Mouse (Mus musculus) cerebellum, adult 9-10 months (tissue): ENCODE data around the gene Neurl3.

ENCODE experiments used
- DNase-seq: peaks from one replicate; pipeline ENCODE4 v3.0.0; 2022

Neurl3 gene

DNA sequence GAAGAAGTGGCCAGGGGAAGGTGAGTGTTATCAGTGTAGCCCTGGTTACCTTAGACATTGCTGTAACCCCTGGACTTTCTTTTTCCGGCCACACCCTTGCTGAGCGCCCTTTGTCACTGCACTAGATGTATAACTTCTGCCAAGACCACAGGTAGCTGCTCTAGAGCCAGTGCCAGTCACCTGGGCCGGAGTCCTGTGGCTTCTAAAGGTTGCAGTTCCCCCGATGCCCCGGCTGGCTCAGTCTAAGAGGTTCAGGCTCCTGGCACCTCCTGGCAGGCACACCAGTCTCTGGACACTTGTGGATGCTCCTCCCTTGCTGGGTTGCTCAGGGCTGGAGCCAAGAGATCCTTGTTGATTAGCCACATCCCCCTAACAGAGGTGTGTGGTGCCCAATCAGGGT lies at the start of gene Neurl3:
Gene Neurl3, minus strand, starts transcription at position 225 of the 400 bp plus-strand sequence.
- DNase-seq, result no peak

DNA sequence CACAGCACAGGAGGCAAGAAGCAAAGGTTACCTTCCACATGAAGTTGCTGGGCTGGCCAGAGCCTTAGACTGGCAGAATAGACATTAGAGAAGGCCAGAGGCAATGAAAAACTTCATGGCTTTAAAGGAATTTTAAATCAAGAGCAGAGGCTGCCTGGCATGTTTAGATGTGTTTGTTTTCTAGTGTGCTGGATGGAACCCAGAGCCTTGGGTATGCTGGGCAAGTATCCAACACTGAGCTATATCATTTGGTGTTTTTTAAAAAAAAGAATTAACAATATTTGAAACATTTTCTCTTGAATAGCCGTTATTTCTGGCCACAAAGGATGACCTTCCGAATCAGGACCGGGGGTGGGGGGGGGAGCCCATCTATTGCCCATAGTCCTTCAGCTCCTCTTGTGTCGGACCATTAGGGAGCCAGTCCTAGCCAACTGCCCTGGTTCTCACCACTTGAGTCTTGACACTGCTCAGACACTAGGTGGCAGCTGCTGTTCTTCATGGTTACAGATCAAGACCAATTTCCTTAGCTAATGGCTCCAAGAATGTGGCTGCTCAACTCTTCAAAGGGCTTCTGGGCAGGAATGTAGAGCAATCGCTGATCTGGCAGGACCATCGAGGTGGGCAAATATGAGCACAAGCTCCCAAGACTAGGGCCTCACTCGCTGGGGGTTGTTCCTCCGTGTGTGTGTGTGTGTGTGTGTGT lies 49.4 kb upstream of the Neurl3 start:
- peak; percentile 70 for DNase-seq

DNA sequence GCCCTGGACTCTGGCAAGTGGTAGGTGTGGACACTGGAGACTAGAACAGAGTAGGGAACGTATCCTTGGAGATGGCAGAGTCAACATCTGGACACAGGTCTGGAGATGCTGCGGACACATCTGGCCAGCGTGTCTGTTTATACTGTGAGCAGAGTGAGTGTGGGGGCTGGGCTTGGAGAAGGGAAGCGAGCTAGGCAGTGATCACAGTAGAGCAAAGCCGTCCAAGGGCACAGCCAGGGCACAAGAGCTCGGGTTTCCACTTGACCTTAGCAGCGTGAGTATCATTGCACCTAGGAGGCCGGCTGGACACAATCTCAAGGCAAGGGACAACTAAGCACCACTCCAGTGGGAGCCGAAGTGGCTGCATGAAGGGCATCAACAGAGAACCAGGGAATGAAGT lies 48.6 kb upstream of the Neurl3 start:
- no peak for DNase-seq

DNA sequence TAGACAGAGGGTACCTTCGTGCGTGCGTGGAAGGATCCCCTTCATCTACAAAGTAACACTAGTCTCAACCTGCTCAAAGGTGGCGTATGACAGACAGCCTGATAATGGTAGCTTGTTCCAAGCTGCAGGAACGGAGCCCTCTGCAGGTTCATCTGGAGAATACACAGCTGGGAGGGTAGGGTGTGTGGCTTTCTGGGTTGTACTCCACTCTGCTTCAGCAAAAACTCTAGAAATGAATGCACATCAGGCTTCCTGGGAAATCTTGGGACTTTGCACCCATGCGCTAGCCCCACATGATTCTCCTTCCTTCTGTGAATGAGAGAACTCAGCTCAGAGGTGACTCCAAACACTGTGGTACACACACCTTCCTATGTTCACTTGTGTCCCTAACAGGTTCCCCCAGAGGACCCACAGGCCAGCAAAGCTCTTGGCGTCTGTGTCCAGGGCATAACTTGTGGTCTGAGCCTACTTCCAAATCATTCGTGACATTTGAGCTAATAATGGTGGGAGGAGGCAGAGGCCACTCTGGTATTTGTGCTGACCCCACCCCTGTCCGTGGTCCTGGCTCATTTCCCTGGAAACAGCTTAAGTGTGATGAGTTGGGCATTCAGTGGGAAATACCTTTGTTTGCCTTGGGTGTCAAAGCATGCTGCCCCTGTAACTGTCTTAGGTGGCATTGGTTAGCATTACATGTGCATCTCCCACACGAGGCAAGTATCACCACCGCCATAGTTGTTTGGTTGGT lies 47.5 kb upstream of the Neurl3 start:
- DNase-seq, result no peak

DNA sequence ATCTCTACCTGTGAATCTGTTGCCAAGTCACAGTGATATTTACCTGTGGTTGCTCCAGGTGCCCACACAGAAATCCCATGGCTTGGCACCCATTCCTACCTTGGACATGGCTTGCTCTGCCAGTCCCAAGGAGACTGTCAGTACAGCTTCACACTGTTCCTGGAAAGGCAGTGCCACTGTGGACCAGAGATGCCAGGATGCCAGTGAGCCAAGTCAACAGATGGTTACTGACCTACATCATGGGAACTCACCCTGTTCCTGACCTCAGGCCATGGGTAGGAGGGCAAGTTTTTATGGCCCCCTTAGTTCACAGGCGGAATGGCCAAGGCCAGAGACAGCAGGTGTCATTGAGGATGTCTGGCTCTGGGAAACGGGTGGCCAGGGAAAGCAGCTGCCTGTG lies 46.7 kb upstream of the Neurl3 start:
- DNase-seq, result peak; percentile 66

DNA sequence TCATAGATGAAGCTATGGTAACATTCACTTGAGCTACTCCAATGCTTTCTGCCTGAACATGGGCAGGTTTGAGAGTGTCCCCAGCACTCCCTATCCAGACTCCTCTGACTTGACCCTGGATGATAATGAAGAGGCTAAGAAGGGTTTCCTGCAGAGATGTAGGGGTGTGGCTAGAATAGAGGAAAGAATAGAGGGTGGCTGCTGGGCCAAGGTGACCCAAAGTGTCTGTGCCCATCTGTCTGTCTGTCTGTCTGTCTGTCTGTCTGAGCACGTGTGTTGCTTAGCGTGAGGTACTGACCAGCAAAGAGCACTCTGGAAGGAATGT lies 41.3 kb upstream of the Neurl3 start:
- DNase-seq, result no peak

DNA sequence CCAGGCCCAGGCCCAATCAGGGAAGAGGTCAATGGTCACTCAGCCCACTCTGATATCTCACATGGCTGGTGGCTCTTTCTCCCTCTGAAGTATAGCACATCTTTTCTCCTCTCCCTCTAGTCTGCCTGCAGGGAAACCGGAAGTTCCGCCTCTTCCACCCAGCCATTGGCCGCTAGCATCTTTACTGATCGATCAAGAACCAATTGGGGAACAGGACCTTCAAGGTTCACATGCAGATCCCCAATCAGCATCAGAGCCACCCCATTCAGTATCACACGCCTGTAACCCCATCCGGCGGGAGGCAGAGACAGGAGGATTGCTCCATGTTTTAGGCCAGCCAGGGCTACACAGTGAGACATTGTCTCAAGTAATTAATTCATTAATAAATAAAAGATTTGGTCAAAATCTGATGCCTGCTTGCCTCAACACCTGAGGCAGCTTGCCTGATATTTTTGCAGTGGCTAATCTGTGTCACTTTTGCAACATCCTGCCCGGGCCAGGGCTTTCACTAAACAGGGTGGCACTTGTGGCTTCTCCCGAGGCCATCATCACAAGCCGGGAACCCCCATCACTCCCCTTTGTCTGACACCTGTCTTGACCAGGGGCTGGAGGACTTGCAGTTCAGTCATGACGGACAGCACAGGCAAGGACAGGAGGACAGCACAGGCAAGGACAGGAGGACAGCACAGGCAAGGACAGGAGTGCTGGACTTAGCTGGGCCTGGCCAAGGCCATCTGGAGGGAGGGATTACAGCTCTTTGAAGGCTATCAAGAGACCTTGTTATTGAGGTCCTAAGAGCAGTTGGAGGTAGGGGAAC lies 40.7 kb upstream of the Neurl3 start:
- no peak for DNase-seq

DNA sequence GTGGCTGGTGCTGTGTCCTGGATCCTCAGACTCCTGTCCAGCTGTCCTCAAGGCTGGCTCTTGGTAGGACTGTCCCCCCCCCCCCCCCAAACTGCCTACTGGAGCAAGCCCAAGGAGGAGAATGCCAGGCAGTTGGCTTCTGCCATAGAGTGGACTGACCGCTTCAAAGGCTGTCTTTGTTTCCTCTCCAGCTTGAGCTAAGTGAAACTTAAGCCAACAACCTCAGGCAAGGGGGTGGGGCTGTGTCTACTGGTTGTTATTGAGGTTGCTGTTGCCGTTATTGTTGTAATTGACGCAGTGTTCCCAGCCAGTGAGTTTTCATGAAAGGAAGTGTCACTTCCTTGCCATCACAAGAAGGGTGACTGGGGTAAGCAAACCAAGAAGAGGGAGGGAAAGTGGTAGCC lies 35.0 kb upstream of the Neurl3 start:
- peak; percentile 59 for DNase-seq

DNA sequence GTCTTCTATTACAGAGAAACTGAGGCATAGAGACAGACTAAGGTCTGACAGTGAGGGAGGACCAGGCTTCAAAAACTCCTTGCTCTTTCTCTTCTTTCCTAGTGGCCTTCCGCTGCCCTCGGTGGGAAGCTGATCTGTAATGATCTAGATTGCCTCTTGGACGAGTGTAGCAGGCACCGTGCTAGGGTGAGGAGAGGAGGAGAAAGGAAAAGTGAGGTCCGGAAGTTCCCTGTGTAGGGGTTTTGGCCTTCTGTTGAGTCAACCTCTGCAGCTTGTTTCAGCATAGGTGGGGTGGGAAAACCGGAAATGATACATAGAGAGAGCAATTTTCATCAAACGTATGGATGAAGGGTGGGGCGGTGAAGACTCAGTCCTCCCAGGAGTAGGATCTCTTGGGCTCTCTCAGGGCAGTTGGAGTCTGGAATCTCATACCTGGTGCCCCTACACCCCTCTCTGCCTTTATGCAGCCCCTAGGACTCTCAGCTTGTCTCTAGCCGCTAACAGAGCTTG lies 34.5 kb upstream of the Neurl3 start:
- peak; percentile 26 for DNase-seq

DNA sequence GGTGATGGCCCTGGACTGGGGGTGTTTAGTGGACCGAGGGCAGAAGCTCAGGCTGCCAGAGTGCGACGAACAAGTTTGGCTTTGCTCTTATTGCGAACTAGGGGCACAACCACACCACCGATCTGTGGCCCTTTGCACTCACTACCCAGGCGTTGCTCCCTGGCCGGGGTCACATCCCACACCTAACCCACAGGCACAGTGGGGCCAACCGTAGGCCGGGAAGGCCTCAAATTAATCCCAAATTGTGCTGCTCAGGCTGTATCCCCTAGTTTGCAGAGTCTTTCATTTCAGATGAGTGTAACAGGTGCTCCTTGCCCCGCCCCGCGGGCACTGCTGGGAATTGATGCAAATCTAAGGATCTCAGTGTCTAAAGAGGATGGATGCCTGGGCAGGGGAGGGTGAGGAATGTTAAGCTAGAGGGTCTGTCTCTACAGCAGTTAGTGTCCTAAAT lies 34.0 kb upstream of the Neurl3 start:
- DNase-seq, result peak; percentile 62

DNA sequence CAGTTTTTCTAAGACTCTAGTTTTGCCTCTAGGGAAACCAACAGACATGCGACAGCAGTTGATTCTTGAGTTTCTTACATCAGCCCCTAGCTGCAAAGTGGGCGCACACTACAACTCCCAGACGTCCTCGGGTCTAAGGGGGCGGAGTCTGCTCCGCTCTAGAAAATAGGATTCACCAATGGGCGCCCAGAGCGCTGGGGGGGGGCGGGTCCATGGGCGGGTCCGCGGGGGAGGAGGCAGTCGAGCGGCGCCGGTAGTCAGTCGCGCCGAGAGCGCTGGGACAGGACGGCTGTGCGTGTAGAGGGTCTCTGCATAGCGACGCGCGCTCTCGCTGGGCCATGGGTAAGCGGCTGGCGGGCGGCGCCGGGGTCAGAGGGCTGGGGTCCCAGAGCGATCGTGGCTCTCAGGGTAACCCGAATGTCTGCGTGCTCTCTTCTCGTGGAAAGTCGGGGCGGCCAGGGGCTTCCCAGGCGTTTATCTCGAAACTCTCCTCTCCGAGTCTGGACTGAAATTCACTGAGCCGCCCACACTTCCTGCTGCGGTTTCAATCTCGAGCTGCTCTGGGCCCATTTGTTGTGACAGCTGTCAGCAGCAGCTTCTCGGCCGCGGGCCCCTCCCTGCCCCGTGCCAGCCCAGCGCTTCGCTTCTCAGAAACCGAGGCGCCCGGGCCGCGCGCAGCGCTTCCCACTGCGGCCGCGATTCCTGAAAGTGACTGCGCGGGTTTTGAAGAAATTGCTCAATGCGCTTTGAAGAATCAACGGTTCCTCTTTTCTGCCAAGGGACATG lies 33.2 kb upstream of the Neurl3 start, which contains the start of gene Arid5a:
Gene Arid5a, plus strand, starts transcription at position 239 of the 786 bp plus-strand sequence.
- peak; percentile 88 for DNase-seq

DNA sequence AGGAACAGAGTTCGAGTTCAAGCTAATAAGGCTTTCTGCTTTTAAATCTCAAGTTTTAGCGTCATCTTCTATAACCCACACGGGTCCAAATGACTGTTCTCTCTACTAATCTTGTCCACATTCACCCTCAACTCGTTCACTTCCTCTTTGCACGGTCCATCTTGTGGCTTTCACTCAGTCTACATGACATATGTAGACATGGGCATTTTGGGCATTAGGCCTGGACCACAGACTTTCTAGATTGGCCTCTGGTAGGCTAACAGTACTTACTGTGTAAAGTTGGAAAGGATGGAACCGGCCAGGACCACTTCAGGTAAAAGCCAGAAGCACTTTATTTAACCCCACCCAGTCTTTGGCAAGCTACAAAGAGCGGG lies 32.6 kb upstream of the Neurl3 start:
- no peak for DNase-seq

DNA sequence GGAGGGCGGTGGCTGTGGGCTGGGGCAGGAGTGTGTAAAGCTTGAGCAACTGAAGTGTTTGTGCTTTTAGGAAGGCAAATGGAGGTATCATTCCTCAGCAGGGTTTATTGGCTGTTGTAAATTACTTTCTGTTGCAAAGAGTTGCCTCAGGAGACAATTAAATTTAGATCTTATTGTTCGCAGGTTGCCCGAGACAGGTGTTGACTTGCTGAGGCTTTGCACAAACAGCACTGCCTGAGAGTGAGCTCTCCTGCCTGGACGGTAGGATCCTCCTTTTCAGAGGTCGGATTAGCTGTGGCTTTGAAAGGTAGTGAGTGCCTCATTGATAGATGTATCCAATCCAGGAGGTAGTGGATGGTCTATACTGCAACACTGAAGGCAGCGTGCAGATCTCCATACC lies 31.6 kb upstream of the Neurl3 start:
- DNase-seq, result peak; percentile 39

DNA sequence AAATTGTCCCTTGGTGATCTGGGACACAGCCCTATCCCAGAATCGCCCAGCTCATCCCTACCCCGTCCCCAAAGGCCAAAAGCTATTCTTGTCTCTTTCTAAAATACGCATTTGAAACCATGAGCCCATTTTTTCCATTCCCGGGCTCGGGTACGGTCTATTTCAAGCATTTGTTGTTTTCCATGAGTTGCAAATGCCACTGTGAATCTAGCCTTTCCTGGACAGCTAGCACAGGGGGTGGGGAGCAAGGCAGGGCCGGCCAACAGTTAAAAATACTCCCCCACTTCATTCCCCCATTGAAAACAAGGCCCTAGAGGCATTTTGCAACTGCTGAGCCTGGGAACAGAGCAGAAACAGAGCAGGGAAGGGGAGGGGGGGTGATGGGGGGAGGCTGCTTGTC lies 30.3 kb upstream of the Neurl3 start:
- peak; percentile 20 for DNase-seq

DNA sequence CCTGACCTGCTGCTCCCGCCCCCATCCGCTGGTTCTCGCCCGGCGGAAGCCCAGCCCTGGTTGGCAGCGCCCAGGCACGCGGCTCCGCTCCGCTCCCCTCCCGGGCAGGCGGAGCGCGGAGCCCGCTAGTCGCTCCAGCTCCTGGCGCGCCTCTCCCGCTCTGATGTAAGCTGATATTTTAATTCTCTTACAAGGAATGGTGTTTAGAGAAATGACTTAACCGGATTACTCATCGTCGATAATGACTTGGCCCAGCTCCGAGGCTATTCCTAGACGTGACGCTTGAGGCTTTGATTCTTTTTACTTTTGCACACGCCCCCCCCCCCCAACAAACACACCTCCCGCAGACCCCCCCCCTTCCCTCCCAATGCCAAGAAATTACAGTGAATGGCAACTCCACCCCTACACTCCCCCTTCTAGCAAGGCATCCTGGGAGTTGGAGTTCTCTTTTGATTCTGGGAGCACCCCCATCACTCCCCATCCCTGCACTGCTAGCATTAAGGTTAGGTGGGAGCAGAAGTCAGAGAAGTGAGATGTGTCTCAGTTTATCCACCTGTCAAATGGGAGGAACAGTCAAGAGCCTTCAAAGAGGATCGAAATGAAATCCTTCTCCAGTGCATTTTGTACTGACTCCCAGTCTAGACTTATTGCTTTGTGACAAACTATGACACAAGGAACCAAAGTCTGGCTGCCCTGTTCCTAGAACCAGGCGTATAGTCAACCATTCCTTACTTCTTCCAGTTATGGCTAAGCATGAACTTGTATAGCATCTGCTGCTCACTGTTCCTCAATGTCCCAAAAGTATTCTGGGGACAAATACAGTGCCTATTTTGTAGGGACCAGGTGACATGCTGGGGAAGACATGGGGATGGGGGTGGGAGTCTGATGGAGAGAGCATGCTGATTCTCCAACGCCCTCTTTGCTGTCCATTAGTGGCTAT lies 29.2 kb upstream of the Neurl3 start:
- DNase-seq, result peak; percentile 77

DNA sequence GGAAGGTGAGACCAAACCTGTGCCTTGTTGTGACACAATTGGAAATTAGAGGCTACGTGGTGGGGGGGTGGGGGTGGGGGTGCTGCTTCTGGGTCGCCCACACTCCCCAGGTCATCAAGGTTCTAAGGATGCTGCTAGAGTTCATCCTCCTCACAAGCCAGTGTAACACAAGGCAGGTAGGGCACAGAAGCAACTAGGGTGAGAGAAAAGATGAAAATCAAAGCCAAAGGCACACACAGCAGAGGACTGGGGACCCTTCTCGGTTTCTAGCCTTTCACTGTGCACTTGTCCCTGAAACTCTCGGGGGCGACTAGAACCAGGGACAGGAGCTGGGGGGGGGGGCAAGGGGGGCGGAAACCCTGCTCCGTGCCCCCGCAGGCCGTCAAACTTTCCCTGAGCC lies 28.5 kb upstream of the Neurl3 start:
- no peak for DNase-seq

DNA sequence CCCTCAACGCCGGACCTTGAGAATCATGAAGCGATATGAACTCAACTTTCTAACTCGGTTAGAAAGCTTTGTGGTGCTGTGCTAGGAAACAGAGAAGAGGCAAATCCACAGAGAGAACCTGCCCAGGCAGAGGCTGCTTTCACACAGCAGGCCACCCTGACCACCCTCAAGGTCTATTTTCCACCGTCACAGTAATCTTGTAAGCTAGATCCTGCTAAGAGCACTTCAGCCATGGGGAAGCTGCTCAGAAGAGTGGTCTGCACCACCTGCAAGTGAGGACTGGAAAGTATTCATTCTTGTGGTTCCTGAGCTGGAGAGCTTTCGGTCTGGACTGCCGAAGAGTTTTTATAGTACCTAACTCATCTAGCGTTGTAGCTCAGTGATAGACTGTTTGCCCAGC lies 27.8 kb upstream of the Neurl3 start:
- no peak for DNase-seq

DNA sequence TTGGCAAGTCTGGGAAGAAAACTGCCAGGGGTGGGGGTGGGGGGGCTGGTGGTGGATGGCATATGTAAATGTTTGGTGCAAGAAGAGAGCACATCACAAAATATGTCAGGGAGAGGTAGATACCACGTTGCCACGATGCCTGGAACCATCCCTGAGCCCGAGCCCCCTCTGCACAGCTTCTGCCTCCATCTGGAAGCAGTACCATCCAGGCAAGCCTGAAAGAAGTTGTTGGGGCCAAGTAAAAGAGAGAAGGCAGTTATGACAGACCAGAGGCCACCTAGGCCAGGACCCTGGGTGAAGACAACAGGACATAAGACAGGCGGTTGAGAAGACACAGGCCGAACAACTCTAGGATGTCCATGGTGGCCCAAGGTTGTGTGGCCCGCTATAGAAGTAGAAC lies 26.0 kb upstream of the Neurl3 start:
- DNase-seq, result peak; percentile 15

DNA sequence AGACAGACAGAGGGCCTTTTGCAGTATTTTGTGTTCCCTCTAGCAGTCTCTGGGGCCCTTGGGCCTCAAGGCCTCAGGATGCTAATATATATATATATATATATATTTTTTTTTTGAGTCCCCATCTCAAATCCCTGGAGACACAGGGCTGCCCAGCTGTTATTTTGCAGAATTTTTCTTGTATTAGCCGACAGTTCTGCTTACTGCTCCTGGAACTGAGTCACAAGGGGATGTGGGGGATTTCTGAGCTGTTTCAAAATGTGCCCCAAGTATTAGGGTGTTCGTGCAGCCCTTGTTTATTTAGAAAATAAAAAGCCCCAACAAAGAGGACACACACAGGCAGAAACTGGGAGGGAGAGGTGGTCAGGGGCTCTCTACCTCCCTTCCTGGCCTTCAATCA lies 25.2 kb upstream of the Neurl3 start:
- no peak for DNase-seq

DNA sequence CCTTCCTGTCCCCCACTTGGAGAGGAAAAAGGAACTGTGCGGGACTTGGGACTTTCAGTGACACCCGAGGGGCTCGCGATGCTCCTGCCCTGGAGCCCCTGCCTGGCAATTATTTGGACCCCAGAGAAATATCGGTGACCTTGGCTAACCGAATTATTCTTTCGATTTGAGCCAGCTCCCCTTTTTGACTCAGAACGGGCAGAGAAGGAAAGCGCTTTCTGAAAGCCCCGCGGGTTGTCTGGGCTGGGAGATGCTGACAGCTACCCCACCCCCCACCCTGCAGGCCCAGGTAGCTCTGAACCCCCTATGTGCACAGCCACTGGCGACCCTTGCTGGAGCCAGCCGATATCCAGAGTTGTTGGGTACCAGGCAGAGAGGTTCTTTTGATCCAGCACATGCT lies 24.6 kb upstream of the Neurl3 start:
- DNase-seq, result no peak

DNA sequence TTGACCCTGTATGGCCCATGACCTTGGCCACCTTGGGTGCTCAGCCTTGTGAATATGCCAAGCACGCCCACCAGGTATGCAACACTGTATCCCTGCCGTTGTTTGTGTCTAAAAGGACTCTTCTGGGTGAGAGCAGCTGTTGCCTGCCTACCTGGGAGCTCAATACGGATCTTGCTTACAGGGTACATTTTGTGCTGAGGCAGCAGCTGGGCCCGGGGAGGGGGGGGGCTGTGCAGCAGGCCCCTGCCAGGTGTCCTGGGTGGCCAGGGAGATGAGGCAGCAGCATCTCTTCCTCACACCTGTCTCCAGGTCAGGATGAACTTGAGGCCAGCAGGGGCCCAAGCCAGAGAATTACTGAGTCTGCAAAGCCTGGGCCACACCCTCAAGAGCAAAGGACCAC lies 23.6 kb upstream of the Neurl3 start:
- DNase-seq, result peak; percentile 38
